Mouse (Mus musculus) ZHBTc4 (cell line): ENCODE results near the gene Pid1.

Source experiments
- DNase-seq: peaks from one replicate; pipeline ENCODE4 v3.0.0-alpha.2; 2011; ENCODE audit warnings: low read depth, low spot score

The Pid1 gene

GRCm38 (mm10) chr1:84359611-84360500 is 4.1 kb downstream of the Pid1 start:
- DNase-seq: no peak

- no peak for DNase-seq
Observed at GRCm38 (mm10) chr1:84357216-84357615, 6.8 kb downstream of the Pid1 start.

- DNase-seq: no peak
Observed at GRCm38 (mm10) chr1:84350262-84350661, 13.7 kb downstream of the Pid1 start.

- no peak for DNase-seq
Observed at GRCm38 (mm10) chr1:84347796-84348476, 16.0 kb downstream of the Pid1 start.

GRCm38 (mm10) chr1:84332797-84333196 is 31.2 kb downstream of the Pid1 start:
- DNase-seq: peak; percentile 90

GRCm38 (mm10) chr1:84331861-84332260 is 32.1 kb downstream of the Pid1 start:
- DNase-seq: peak; percentile 57

- DNase-seq: no peak
Observed at GRCm38 (mm10) chr1:84325309-84325708, 38.7 kb downstream of the Pid1 start.

- no peak for DNase-seq
Observed at GRCm38 (mm10) chr1:84321327-84321726, 42.7 kb downstream of the Pid1 start.

GRCm38 (mm10) chr1:84318569-84318968 is 45.4 kb downstream of the Pid1 start:
- DNase-seq: no peak

- DNase-seq: no peak
Observed at GRCm38 (mm10) chr1:84317827-84318226, 46.2 kb downstream of the Pid1 start.

- DNase-seq: no peak
Observed at GRCm38 (mm10) chr1:84309966-84310460, 54.0 kb downstream of the Pid1 start.

- no peak for DNase-seq
Observed at GRCm38 (mm10) chr1:84305713-84306421, 58.1 kb downstream of the Pid1 start.

- DNase-seq: no peak
Observed at GRCm38 (mm10) chr1:84302788-84303187, 61.2 kb downstream of the Pid1 start.

- DNase-seq: no peak
Observed at GRCm38 (mm10) chr1:84299719-84300118, 64.3 kb downstream of the Pid1 start.

GRCm38 (mm10) chr1:84286682-84287111 is 77.3 kb downstream of the Pid1 start:
- DNase-seq: peak; percentile 77

- no peak for DNase-seq
Observed at GRCm38 (mm10) chr1:84285620-84286019, 78.4 kb downstream of the Pid1 start.

- peak; percentile 80 for DNase-seq
Observed at GRCm38 (mm10) chr1:84284293-84285068, 79.5 kb downstream of the Pid1 start.

GRCm38 (mm10) chr1:84283119-84283518 is 80.9 kb downstream of the Pid1 start:
- DNase-seq: peak; percentile 60

- peak; percentile 61 for DNase-seq
Observed at GRCm38 (mm10) chr1:84280171-84280570, 83.8 kb downstream of the Pid1 start.

- DNase-seq: no peak
Observed at GRCm38 (mm10) chr1:84278359-84279255, 85.4 kb downstream of the Pid1 start.
